Mouse (Mus musculus) liver, embryonic 11.5 days (tissue): Measurements from ENCODE around the gene Prkce. TPM values are rescaled to one million over a fixed set of nuclear protein-coding genes. Genes with fewer than 3 reads are reported as not detected.

Experiments
- ATAC-seq: fragments of 200-750 bp; cut with Nextera tagmentation; replicated peaks from 2 replicates; pipeline ENCODE4 v1.8.0; 2017; ENCODE audit warnings: moderate number of reproducible peaks, mild to moderate bottlenecking, moderate TSS enrichment, moderate library complexity; ENCODE audit not compliant: low FRiP score
- DNase-seq: peaks from one replicate; pipeline ENCODE4 v3.0.0-alpha.2; 2017; ENCODE audit warnings: low spot score
- H3K27ac ChIP-seq: fragments of 300-500 bp; sonication (generic); 2 replicates; pipeline ENCODE4 v1.5.1; 2014; ENCODE audit warnings: mild to moderate bottlenecking, low read depth, low read length, control low read depth
- H3K27me3 ChIP-seq: fragments of 300-500 bp; sonication (generic); replicated peaks from 2 replicates; pipeline ENCODE4 v1.6.1; 2014; ENCODE audit warnings: low read length, mixed read lengths; ENCODE audit not compliant: control insufficient read depth, insufficient read depth
- H3K36me3 ChIP-seq: fragments of 300-500 bp; sonication (generic); 2 replicates; pipeline ENCODE4 v1.6.1; 2014; ENCODE audit warnings: mild to moderate bottlenecking, low read length, moderate library complexity, mixed read lengths; ENCODE audit not compliant: control insufficient read depth, insufficient read depth
- H3K4me1 ChIP-seq: fragments of 300-500 bp; sonication (generic); replicated peaks from 2 replicates; pipeline ENCODE4 v1.6.1; 2014; ENCODE audit warnings: low read length, mixed read lengths; ENCODE audit not compliant: control insufficient read depth, insufficient read depth
- H3K4me2 ChIP-seq: fragments of 300-500 bp; sonication (generic); 2 replicates; pipeline ENCODE4 v1.6.1; 2014; ENCODE audit warnings: mild to moderate bottlenecking, control low read depth, moderate library complexity
- H3K4me3 ChIP-seq: fragments of 300-500 bp; sonication (generic); 2 replicates; pipeline ENCODE4 v1.5.1; 2014; ENCODE audit warnings: low read depth, low read length, control low read depth
- H3K9ac ChIP-seq: fragments of 300-500 bp; sonication (generic); 2 replicates; pipeline ENCODE4 v1.6.1; 2014; ENCODE audit warnings: low read depth, low read length, control low read depth
- H3K9me3 ChIP-seq: fragments of 300-500 bp; sonication (generic); 2 replicates; pipeline ENCODE4 v1.6.1; 2016; ENCODE audit warnings: low read length, inconsistent platforms, mixed read lengths; ENCODE audit not compliant: control insufficient read depth
- WGBS: fragments of 180-500 bp; shearing (Covaris S2); extraction: QIAGEN DNeasy Blood & Tissue Kit; methylation state at CpG from one replicate; pipeline ENCODE4 v1.1.7; 2014; 5-methylcytosine and 5-hydroxymethylcytosine counted together
- polyA plus RNA-seq: library from polyadenylated mRNA; unstranded; fragments of >200 nt; fragmentation: Nextera tagmentation; extraction: Ambion mirVana; gene quantifications from 2 replicates; pipeline ENCODE4 v1.2.1, GENCODE M21; 2014

Prkce gene
- polyA plus RNA-seq, 1 experiment from 2014 or later = 4.0 TPM

DNA sequence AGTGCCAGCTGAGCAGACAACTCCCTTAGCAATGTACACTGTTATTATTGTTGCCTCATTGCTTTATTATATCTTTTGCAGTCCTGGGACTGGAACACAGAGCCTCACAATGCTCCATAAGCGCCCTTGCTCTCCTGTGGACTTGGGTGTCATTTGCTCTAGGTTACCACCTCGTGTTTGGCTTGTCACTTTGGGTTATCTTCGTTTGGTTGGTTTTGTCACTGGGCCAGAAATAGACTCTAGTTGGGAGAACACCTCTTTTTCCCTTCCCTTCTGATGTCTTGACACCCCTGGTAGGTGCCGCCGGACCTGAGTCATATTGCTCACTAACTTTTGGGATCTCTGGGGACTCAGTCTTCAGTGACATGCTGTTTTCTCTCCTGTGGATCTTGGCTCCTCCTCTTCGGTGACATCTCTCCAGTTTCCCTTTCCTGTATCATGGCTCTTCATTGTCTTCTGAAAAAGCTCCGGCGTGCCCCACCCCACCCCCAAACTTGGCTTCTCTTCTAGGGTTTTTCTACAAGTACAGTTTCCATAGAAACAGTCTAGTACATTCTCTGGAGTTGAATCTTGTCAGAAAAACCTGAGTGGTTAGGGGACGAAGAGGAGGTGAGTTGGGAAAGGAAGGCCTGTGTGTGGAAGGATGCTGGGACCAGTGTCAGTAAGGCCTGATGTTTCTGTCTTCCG lies 68.6 kb downstream of the Prkce start:
- H3K4me3 ChIP-seq = no peak overlapping the region
- no peak overlapping the region for H3K27ac ChIP-seq
- no peaks in the 10 kb centered on the region for H3K27me3 ChIP-seq
- no peak for DNase-seq
- no peak for ATAC-seq
- no peak overlapping the region for H3K4me2 ChIP-seq
- no peaks in the 10 kb centered on the region for H3K36me3 ChIP-seq
- no peaks in the 10 kb centered on the region for H3K4me1 ChIP-seq
- 74% methylated on average over 10 of the region's 10 CpGs for WGBS
- no peaks in the 10 kb centered on the region for H3K9me3 ChIP-seq
- H3K9ac ChIP-seq = no peak overlapping the region

DNA sequence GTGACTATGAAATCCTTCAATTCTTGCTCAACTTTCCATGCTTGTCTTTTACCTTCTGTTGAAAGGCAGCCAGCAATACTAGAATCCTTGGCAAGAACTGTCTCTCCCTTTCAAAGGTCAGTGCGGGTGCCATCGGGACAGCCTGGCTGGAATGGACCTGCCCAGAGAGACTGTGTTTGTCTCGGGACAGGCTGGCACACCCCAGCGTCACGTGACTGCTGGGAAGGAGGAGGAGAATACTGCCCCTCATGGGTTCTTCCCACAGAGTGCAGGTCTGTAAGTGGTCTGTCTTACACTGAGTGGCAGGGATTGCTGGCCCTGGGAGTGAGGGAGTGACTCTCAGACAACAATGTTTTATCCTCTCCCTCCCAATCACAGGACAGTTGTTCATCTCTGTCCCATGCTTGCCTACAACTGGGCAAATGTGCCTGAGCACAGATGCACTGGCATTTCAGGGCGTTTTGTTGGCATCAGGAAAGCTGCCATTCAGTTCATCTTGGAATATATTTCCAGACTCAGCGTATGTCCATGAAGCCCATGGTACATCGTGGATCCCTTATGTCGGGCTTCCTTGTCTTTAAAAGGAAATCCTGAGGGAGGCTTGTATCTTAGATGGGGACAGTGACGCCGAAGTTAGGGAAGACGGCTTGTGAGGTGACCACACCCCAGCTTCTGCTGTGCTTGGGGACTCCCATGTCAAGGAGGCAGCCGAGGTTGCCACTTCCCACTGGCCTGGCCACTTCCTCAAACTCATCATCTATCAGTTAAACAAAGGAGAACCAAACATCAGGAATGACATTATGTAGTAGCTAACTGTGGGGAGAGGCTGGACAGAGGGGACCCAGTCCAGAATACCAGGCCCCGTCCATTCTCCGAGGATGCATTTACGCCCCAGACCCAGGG lies 69.5 kb downstream of the Prkce start:
- no peaks in the 10 kb centered on the region for H3K27me3 ChIP-seq
- H3K27ac ChIP-seq = no peak overlapping the region
- no peak overlapping the region for H3K4me3 ChIP-seq
- H3K36me3 ChIP-seq = no peaks in the 10 kb centered on the region
- 70% methylated on average over 16 of the region's 16 CpGs for WGBS
- ATAC-seq (no peak), DNase-seq (no peak)
- H3K4me1 ChIP-seq = no peaks in the 10 kb centered on the region
- H3K4me2 ChIP-seq = no peak overlapping the region
- H3K9ac ChIP-seq = no peak overlapping the region
- no peaks in the 10 kb centered on the region for H3K9me3 ChIP-seq

GRCm38 (mm10) chr17:86242291-86242690 lies 74.7 kb downstream of the Prkce start:
- no peaks in the 10 kb centered on the region for H3K4me1 ChIP-seq
- no peak overlapping the region for H3K4me2 ChIP-seq
- no peaks in the 10 kb centered on the region for H3K27me3 ChIP-seq
- ATAC-seq (no peak), DNase-seq (no peak)
- H3K9me3 ChIP-seq = no peaks in the 10 kb centered on the region
- H3K9ac ChIP-seq = no peak overlapping the region
- WGBS = 76% methylated on average over 9 of the region's 9 CpGs
- H3K4me3 ChIP-seq = no peak overlapping the region
- no peak overlapping the region for H3K27ac ChIP-seq
- H3K36me3 ChIP-seq = no peaks in the 10 kb centered on the region

- no peaks in the 10 kb centered on the region for H3K9me3 ChIP-seq
- no peak overlapping the region for H3K4me2 ChIP-seq
- DNase-seq (no peak), ATAC-seq (no peak)
- 62% methylated on average over 16 of the region's 16 CpGs for WGBS
- H3K9ac ChIP-seq = no peak overlapping the region
- no peaks in the 10 kb centered on the region; the same call in 1 of the 2 replicates for H3K27me3 ChIP-seq
- no peak overlapping the region for H3K4me3 ChIP-seq
- no peaks in the 10 kb centered on the region for H3K36me3 ChIP-seq
- H3K4me1 ChIP-seq = no peaks in the 10 kb centered on the region
- H3K27ac ChIP-seq = no peak overlapping the region
These were observed 75.5 kb downstream of the Prkce start for GRCm38 (mm10) chr17:86243109-86243527.

GRCm38 (mm10) chr17:86244397-86244796 lies 76.8 kb downstream of the Prkce start:
- H3K4me3 ChIP-seq = no peak overlapping the region
- H3K36me3 ChIP-seq = no peaks in the 10 kb centered on the region
- H3K27me3 ChIP-seq = no peaks in the 10 kb centered on the region; the same call in 1 of the 2 replicates
- WGBS = 83% methylated on average over 5 of the region's 5 CpGs
- no peaks in the 10 kb centered on the region for H3K9me3 ChIP-seq
- no peak overlapping the region for H3K9ac ChIP-seq
- ATAC-seq = no peak
- no peak overlapping the region for H3K4me2 ChIP-seq
- DNase-seq = no peak
- no peaks in the 10 kb centered on the region for H3K4me1 ChIP-seq
- no peak overlapping the region for H3K27ac ChIP-seq

GRCm38 (mm10) chr17:86248832-86249231 lies 81.2 kb downstream of the Prkce start:
- H3K9me3 ChIP-seq = no peaks in the 10 kb centered on the region

DNA sequence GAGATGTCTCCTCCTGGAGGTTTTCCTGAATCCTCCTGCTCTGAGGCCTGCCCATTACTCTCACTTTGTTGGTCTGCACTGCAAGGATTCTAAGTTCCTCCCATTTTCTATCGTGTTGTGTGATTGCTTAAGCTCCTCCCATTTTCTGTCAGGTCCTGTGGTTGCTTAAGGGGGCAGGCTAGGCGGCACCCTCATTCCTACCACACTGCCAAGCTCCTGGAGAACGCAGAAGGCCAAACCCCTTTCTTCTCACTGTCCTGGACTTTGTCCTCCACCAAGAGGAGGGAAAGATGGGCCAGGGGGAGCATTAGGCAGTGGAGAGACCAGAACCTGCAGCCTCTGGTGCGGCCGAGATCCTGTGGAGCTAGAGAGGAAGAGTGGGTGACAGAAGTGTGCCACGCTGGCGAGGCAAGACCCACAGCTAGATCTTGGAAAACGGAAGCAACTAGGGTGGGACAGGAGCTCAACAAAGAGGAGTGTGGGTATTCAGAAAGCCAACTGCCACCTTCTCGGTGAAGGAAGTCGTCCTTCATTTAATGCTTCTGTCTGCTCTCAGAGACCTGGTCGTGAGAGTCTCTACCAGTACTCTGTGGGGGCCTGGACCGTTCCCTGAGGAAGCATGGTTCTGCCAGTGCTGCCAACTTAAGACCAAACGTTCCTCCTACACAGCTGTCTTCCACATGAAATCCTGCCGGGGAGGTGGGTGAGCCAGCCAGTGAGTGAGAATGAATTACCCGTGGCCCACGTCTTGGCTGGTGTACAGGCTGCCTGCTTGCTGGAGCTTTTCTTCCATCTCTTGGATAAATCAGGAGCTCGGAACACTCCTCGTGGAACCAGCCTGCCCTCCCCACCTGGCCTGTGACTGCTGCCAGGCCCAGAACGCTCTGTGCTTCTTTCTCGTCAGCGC lies 82.2 kb downstream of the Prkce start:
- H3K4me1 ChIP-seq = peaks cover 4% of the 10 kb centered on the region; the same call in 1 of the 2 replicates
- DNase-seq (no peak), ATAC-seq (no peak)
- H3K4me3 ChIP-seq = no peak overlapping the region
- no peak overlapping the region for H3K4me2 ChIP-seq
- 76% methylated on average over 21 of the region's 21 CpGs for WGBS
- no peaks in the 10 kb centered on the region; the same call in 1 of the 2 replicates for H3K27me3 ChIP-seq
- H3K27ac ChIP-seq = no peak overlapping the region
- H3K36me3 ChIP-seq = no peaks in the 10 kb centered on the region
- H3K9ac ChIP-seq = no peak overlapping the region
- H3K9me3 ChIP-seq = 0 out of 2 replicates have a peak, but pooled peaks cover 1% of the 10 kb centered on the region

More at GRCm38 (mm10) chr17:86248832-86249231, 81.2 kb downstream of the Prkce start:
- Histone ChIP-seq H3K9ac (no peak overlapping the region), H3K27me3 (no peaks in the 10 kb centered on the region; the same call in 1 of the 2 replicates), H3K27ac (no peak overlapping the region), H3K36me3 (no peaks in the 10 kb centered on the region), H3K4me2 (no peak overlapping the region), H3K4me3 (no peak overlapping the region), H3K4me1 (peaks cover 4% of the 10 kb centered on the region; the same call in 1 of the 2 replicates)
- no peak for ATAC-seq
- WGBS = 82% methylated on average over 8 of the region's 8 CpGs
- no peak for DNase-seq

DNA sequence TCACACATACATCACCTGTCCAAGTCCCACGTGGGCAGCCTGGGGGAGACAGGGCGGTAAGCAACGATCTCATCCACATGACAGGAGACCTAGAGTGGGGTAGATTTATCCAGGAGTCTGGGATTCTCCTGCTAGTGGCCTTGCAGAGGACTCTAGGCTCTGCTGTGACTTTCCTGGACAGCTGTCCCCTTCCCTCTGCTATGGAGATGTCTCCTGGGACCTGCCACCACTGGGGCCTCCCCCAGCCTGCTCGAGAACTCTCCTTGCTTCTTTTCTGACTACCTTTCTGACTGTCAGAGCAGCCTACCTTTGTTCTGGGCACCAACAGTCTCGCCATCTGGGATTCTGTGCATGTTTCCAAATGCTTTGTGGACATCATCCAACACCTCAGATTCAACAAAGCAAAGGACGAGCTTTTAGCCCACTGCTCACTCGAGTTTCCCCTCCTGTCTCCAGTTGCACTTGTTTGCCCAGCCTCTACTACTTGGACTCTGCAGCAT lies 82.9 kb downstream of the Prkce start:
- no peak overlapping the region for H3K27ac ChIP-seq
- H3K9ac ChIP-seq = no peak overlapping the region
- ATAC-seq (no peak), DNase-seq (no peak)
- peaks cover 4% of the 10 kb centered on the region; the same call in 1 of the 2 replicates for H3K4me1 ChIP-seq
- 0 out of 2 replicates have a peak, but pooled peaks cover 5% of the 10 kb centered on the region for H3K9me3 ChIP-seq
- H3K36me3 ChIP-seq = no peaks in the 10 kb centered on the region
- H3K4me2 ChIP-seq = no peak overlapping the region
- WGBS = 82% methylated on average over 7 of the region's 7 CpGs
- H3K27me3 ChIP-seq = no peaks in the 10 kb centered on the region; the same call in 1 of the 2 replicates
- H3K4me3 ChIP-seq = no peak overlapping the region
